Mouse (Mus musculus) right cerebral cortex, postnatal 10 days (tissue): ENCODE data around the gene Gab1.

Experiments
- DNase-seq, 2 experiments: peaks; one replicate each; pipeline ENCODE4 v3.0.0; 2021; ENCODE audit warnings: low spot score in 2 of 2

The Gab1 gene

GRCm38 (mm10) chr8:80810916-80811315 lies 69.4 kb downstream of the Gab1 start:
- DNase-seq: no peak

DNA sequence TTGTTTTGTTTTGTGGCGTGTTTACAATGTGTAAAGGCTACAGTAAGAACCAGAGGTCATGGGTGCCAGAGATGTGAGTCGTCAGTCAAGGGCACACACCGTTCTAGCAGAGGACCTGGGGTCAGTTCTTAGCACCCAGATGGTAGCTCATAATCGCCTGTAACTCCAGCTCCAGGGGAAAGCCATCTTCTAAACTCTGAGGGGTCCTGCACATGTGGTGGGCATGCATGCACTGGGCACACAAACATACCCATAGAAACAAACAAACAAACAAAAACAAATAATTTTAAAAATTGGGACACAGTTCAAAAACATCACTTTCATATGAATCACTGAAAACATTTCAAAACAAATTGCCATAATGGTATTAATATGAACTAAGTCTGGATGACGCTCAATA lies 69.9 kb downstream of the Gab1 start:
- no peak for DNase-seq

DNA sequence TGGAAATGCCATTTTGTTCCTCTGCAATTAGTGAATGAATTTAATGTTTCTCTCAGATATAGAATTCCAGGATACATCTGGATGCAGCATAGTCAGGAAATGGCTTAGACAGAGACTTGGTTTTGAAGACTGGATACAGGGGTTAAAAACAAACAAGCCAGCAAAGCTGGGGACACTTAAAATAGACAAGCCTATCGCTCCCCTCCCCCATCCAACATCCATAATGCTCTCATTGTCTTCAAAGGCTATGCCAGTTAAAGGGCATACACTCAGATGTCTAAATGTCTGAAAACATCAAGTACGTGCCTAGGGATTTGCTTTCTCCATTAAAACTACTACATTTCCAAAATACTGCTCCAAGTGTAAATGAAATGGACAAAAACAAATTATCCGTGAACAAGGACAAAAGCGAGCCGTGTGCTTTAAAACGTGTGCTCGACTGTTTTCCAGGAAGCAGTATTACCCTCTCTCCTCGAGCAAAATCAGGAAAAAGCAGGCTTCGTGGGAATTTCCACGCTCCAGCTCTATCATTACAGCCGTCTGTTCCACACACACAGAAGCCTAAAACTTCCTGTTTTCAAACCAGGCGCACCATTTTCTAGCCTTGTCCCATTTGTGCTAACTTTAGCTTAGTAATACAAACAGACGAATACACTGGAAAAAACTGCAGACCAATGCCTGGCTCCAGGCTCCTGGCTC lies 72.4 kb downstream of the Gab1 start:
- no peak for DNase-seq

DNA sequence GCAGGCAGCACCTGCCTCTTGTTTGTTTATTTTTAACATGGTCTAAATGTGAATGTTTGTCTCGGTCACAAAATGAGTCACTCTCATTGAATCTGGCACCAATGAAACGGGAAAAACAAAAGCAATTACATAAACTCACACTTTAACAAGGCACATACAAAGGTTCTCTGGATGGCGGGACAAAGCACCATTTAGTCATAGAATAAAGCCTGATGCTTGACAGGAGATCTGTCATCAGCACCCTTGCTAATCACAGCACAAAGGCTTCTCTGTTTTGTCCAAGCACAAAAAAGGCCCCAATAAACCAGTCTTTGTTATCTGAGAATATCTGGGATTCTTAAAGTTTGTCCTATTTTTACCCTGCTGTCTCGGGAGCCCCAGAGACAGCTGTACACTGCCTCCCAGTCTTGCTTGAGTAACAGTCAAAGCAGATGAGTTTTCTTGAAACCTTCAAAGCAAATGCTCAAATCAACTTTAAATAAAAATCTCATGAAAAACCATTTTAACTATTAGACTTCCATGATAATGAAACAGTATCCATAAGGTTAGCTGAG lies 76.2 kb downstream of the Gab1 start:
- no peak for DNase-seq

DNA sequence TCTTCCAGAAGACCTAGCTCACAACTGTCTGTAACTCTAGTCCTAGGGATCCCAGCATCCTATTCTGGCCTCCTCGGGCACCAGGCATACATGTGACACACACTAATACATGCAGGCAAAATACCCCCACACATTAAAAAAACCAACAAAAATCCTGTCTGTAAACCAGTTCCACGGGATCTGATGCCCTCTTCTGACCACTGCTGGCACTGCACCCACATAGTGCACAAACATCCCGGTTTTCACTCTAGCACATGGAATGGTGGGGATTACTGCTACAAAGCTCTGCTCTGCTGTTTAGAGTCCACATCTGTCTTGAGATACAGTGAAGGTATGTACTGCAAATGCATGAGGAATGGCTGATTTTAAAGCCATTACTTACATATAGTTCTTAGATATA lies 81.5 kb downstream of the Gab1 start:
- no peak for DNase-seq

- DNase-seq: no peak
Observed at GRCm38 (mm10) chr8:80798198-80798777, 82.0 kb downstream of the Gab1 start.

- no peak for DNase-seq
Observed at GRCm38 (mm10) chr8:80796070-80796469, 84.2 kb downstream of the Gab1 start.

GRCm38 (mm10) chr8:80794585-80795509 lies 85.5 kb downstream of the Gab1 start:
- DNase-seq: no peak

- DNase-seq: peak in 1 of 2 experiments; percentile 30
Observed at GRCm38 (mm10) chr8:80793791-80794515, 86.4 kb downstream of the Gab1 start.

GRCm38 (mm10) chr8:80792214-80792613 lies 88.1 kb downstream of the Gab1 start:
- no peak for DNase-seq

GRCm38 (mm10) chr8:80789324-80789723 lies 91.0 kb downstream of the Gab1 start:
- no peak for DNase-seq

GRCm38 (mm10) chr8:80784559-80784958 lies 95.8 kb downstream of the Gab1 start:
- no peak for DNase-seq

- DNase-seq: no peak
Observed at GRCm38 (mm10) chr8:80783271-80783670, 97.0 kb downstream of the Gab1 start.

GRCm38 (mm10) chr8:80781338-80781737 lies 99.0 kb downstream of the Gab1 start:
- DNase-seq: no peak

GRCm38 (mm10) chr8:80780271-80780670 lies 100.0 kb downstream of the Gab1 start:
- no peak for DNase-seq

DNA sequence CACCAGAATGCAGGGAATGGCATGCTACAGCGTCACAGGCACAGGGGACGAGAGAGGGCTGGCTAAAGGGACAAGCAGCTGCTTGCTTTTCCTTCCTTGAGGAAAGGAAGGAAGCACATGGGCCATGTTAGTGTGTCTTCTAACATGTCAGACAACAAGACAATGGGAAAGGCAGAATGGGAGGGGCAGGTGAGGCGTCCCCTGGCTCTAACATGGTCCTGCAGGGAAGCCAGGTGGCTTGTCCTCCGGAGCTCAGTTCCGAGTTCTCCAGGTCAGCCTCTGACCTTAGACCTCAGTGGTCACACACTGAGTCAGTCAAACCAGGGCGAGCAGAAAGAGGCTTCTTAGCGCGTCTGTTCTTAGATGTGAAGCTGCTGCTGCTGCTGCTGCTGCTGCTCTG lies 103.9 kb downstream of the Gab1 start:
- no peak for DNase-seq

GRCm38 (mm10) chr8:80772732-80773460 lies 107.4 kb downstream of the Gab1 start:
- DNase-seq: no peak

DNA sequence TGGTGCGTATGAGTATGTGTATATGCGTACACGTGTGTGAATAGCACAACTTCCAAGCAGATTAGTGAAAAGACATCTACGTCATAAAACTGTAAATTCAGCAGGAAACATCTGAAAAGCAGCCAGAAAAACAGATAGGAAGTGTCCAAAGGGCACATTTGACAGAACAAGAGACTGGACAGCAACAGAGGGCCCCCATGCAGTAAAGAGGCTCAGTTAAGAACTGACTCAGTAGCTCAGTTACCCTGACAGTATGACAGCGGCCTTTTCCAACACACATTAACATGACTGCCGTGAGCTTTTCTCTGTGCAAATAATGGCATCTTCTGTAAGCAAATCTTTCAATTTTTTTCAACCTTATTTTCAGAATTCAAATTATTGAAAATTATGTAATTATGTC lies 111.9 kb downstream of the Gab1 start:
- DNase-seq: no peak

DNA sequence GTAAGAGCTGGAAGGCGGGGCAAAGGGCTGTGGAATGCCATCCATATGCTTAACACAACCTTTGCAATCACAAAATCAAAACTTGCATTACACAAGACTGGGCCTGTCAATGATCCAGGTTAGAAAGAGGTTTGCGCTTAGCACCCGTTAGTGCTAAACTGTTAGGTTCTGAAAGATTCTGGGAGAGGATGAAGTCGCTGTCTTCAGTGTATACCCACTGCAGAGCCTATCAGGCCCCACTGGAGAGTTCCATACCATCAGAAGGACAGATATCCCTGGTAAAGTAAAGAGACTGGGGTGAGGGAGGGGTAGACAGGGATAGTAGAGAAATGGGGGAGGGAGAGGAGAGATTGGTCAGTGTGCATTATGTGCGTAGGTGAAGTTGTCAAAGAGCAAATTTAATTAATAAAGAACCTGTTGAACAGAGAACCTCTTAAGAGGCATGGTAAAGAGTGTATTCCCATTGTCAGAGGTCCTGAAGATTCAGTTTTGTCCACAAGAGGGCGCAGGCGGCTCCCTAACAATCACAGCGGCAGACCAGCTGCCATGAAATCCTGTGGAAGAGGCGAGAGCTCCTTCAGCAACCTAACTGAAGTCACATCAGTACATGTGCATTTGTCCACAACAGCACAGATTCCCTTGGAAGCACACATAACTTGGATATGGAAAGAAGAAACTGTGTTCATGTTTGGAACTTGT lies 127.2 kb downstream of the Gab1 start:
- peak; percentile 82 to 89 for DNase-seq

DNA sequence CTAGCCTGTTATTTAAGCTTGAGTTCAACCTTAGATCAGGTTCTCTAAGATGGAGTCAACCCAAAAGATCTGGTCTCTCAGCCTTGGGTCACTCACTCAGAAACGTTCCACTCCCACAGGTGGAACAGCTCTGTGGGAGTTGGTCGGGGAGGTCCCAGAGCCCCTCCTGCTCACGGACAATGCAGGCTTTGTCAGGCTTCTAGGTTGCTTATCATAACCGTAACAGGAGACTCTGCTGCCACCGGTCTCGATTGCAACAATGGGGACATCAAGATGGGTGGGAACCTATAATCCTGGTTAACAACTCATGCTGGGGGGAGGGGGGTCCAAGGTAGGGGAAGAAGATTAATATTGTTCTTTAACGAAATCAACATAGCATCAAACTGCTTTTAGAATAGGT lies 127.9 kb downstream of the Gab1 start:
- no peak for DNase-seq
